Mouse (Mus musculus): Measurements from ENCODE around the gene Cnn1. TPM values are rescaled to one million over a fixed set of nuclear protein-coding genes. Genes with fewer than 3 reads are reported as not detected.
A peak's percentile ranks its signal among the peaks of the same experiment; 100 is the strongest.

The Cnn1 gene
- total and polyA plus RNA-seq, 3 experiments: not detected

DNA sequence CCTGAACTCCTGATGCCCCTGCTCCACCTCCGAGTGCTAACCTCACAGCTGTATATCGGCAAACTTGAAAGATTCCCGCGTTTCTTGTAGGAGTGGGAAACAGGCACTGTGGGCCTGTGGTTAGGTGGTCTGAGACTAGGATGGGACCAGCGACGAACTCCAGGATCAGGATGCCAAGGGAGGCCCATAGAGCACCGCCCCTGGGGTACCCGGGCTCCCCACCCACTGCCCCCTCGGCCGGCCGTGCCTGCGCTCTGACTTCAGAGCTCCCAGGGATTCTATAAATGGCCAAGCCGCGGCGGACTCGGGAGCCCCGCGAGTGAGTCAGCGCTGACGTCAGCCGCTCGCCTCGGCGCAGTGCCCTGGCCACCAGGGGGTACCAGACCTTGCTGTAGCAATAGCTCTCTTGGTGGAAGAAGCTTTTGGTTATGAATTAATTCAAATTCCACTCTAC lies 3.1 kb upstream of the Cnn1 start (continued):
- TF ChIP-seq E2F4 (IDR thresholded peaks at IDR 0.05; ENCODE audit: insufficient replicate concordance, low read depth, low read length): no peak
- peak; percentile 43 to 84; a peak in 3 of 4 replicates for TF ChIP-seq CTCF (conservative IDR thresholded peaks at IDR 0.05 in 1 of 2, IDR thresholded peaks at IDR 0.05 in 1 of 2; ENCODE audit: low read depth in 2 of 2, low read length in 2 of 2)
- peak; percentile 22 for TF ChIP-seq ETS1 (conservative IDR thresholded peaks at IDR 0.05; ENCODE audit: low read depth, low read length)
- TF ChIP-seq SMC3 (IDR thresholded peaks at IDR 0.05; ENCODE audit: low read depth, low read length): peak; percentile 74
- no peak for TF ChIP-seq KAT2A (IDR thresholded peaks at IDR 0.05; ENCODE audit: insufficient replicate concordance, low read length)
- no peak for TF ChIP-seq SIN3A (IDR thresholded peaks at IDR 0.05; ENCODE audit: low read length)
- no peak for TF ChIP-seq BHLHE40 (IDR thresholded peaks at IDR 0.05; ENCODE audit: low read depth, low read length)
- no peak for TF ChIP-seq NRF1 (IDR thresholded peaks at IDR 0.05; ENCODE audit: low read depth, low read length)

GRCm38 (mm10) chr9:22099922-22100321 lies 906 bp downstream of the Cnn1 start:
- DNase-seq (ENCODE audit: extremely low read depth): no peak
- H3K27ac ChIP-seq (ENCODE audit: insufficient read depth, low read depth): no peak overlapping the region
- dilution Hi-C loops (cut with MboI; ENCODE audit: extremely low pct_ligation_motif_present, extremely low pct_unique_long_range_greater_than_20kb, low sequenced_read_pairs) (no loop called here), in situ Hi-C loops (cut with MboI; ENCODE audit: low pct_ligation_motif_present, low pct_unique_long_range_greater_than_20kb, low sequenced_read_pairs) (no loop called here)
- no peak overlapping the region for H3K4me2 ChIP-seq (ENCODE audit: insufficient read depth, low read depth, poor library complexity, severe bottlenecking)
- H3K4me1 ChIP-seq (ENCODE audit: control insufficient read depth in 1 of 2, insufficient read depth in 2 of 2): peaks cover 4 to 7% of the 10 kb centered on the region in 2 experiments; a peak in 2 of 4 replicates
- no peaks in the 10 kb centered on the region for H3K36me3 ChIP-seq (replicated peaks in 1 of 2; ENCODE audit: control insufficient read depth in 1 of 2, insufficient read depth in 1 of 2, low read length in 1 of 2)
- H3K9me3 ChIP-seq (replicated peaks; ENCODE audit: low read length): no peaks in the 10 kb centered on the region
- H3K9ac ChIP-seq (ENCODE audit: insufficient read depth, low read depth): no peak overlapping the region
- no peak for TF ChIP-seq NRF1 (IDR thresholded peaks at IDR 0.05; ENCODE audit: low read depth, low read length)
- no peak for TF ChIP-seq CHD1 (IDR thresholded peaks at IDR 0.05; ENCODE audit: low read depth, low read length)
- TF ChIP-seq ZKSCAN1 (IDR thresholded peaks at IDR 0.05; ENCODE audit: borderline replicate concordance, low read depth, low read length): no peak
- TF ChIP-seq MYC (IDR thresholded peaks at IDR 0.05; ENCODE audit: low read depth, low read length): no peak
- no peak for TF ChIP-seq KAT2A (IDR thresholded peaks at IDR 0.05; ENCODE audit: insufficient replicate concordance, low read length)
- no peak for TF ChIP-seq JUND (conservative IDR thresholded peaks at IDR 0.05; ENCODE audit: low read depth, low read length)
- no peak for TF ChIP-seq CHD2 (IDR thresholded peaks at IDR 0.05; ENCODE audit: low read length)
- no peaks in the 10 kb centered on the region for H3K79me2 ChIP-seq (replicated peaks; ENCODE audit: control insufficient read depth, extremely low read depth, insufficient read depth, poor library complexity, severe bottlenecking)
- H3K27me3 ChIP-seq (replicated peaks): peaks cover 39% of the 10 kb centered on the region
- H3K4me3 ChIP-seq (replicated peaks in 1 of 3; ENCODE audit: low read depth in 2 of 3, low read length in 2 of 3, poor library complexity in 1 of 3): no peak overlapping the region

DNA sequence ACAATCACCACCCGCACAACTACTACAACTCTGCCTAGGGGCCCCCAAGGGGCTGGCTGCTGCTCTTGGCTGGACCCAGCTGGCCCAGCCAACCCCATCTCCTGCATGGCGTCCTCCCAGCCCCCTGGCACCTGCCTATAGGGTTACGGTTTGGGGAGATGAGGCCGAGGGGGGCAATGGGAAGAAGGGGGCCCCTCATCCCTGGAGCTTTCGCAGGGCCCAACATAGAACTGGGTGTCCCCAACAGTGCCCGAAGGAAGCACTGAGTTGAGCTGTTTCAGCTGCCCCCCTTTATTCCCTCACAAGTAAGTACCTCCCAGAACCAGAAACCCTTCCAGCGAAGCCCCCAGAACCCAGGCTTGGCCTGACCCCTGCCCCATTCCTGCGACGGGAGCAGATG lies 9.2 kb downstream of the Cnn1 start:
- Histone ChIP-seq H3K27ac (ENCODE audit: insufficient read depth, low read depth) (no peak overlapping the region), H3K36me3 (replicated peaks in 1 of 2; ENCODE audit: control insufficient read depth in 1 of 2, insufficient read depth in 1 of 2, low read length in 1 of 2) (peaks cover 27 to 52% of the 10 kb centered on the region in 2 experiments), H3K9me3 (replicated peaks; ENCODE audit: low read length) (no peaks in the 10 kb centered on the region), H3K4me3 (replicated peaks in 1 of 3; ENCODE audit: low read depth in 2 of 3, low read length in 2 of 3, poor library complexity in 1 of 3) (no peak overlapping the region), H3K4me2 (ENCODE audit: insufficient read depth, low read depth, poor library complexity, severe bottlenecking) (no peak overlapping the region), H3K27me3 (replicated peaks) (no peaks in the 10 kb centered on the region), H3K79me2 (replicated peaks; ENCODE audit: control insufficient read depth, extremely low read depth, insufficient read depth, poor library complexity, severe bottlenecking) (no peaks in the 10 kb centered on the region), H3K4me1 (ENCODE audit: control insufficient read depth in 1 of 2, insufficient read depth in 2 of 2) (no peaks in the 10 kb centered on the region; a peak in 1 of 4 replicates), H3K9ac (ENCODE audit: insufficient read depth, low read depth) (no peak overlapping the region)
- dilution Hi-C loops (cut with MboI; ENCODE audit: extremely low pct_ligation_motif_present, extremely low pct_unique_long_range_greater_than_20kb, low sequenced_read_pairs): no loop called here
- in situ Hi-C loops (cut with MboI; ENCODE audit: low pct_ligation_motif_present, low pct_unique_long_range_greater_than_20kb, low sequenced_read_pairs): no loop called here
- TF ChIP-seq ZKSCAN1 (IDR thresholded peaks at IDR 0.05; ENCODE audit: borderline replicate concordance, low read depth, low read length): no peak
- TF ChIP-seq ZMIZ1 (IDR thresholded peaks at IDR 0.05; ENCODE audit: low read depth, low read length): no peak
- no peak for TF ChIP-seq PAX5 (IDR thresholded peaks at IDR 0.05; ENCODE audit: low read length)
- TF ChIP-seq ELF1 (IDR thresholded peaks at IDR 0.05; ENCODE audit: low read depth, low read length): no peak
- no peak for TF ChIP-seq RCOR1 (conservative IDR thresholded peaks at IDR 0.05; ENCODE audit: low read depth, low read length)
- no peak for TF ChIP-seq TBP (conservative IDR thresholded peaks at IDR 0.05; ENCODE audit: low read depth, low read length)
- TF ChIP-seq MAX (IDR thresholded peaks at IDR 0.05; ENCODE audit: low read length): no peak
- no peak for TF ChIP-seq ETS1 (conservative IDR thresholded peaks at IDR 0.05; ENCODE audit: low read depth, low read length)
- TF ChIP-seq TCF12 (IDR thresholded peaks at IDR 0.05; ENCODE audit: low read depth, low read length): no peak
- no peak for TF ChIP-seq MAZ (IDR thresholded peaks at IDR 0.05; ENCODE audit: low read depth, low read length)
- TF ChIP-seq POLR2AphosphoS2 (IDR thresholded peaks at IDR 0.05; ENCODE audit: low read depth, low read length): no peak
- no peak for DNase-seq (ENCODE audit: extremely low read depth)

Data from CH12.LX (cell line).